ENCODE assay signal across 22 mouse cellular contexts in genomic region chr7:129903126-129903525, GRCm38 (mm10).
DNase-seq lines count a peak whose midpoint lies in the region; ATAC-seq and TF ChIP-seq lines count a peak whose summit lies in the region.
"Had no signal": no experiment of that assay in that cellular context is flagged by ENCODE, and none has a peak within 500 bp of the region (broad histone marks: within the 10 kb centered on the region; RNA-seq: fewer than 3 reads in every experiment).

No protein-coding gene starts in this region.

- 15% methylated on average over 5 of the region's 5 CpGs for WGBS in forebrain, embryonic 14.5 days
- WGBS in forebrain, embryonic 11.5 days, result 54% methylated on average over 5 of the region's 5 CpGs
- 24% methylated on average over 5 of the region's 5 CpGs for WGBS in kidney, adult 2 months
- 59% methylated on average over 5 of the region's 5 CpGs for WGBS in midbrain, postnatal 0 days
- 55% methylated on average over 5 of the region's 5 CpGs for WGBS in midbrain, embryonic 15.5 days

- no peaks in the 10 kb centered on the region for H3K9me3 ChIP-seq in forebrain, embryonic 14.5 days (replicated peaks; ENCODE audit: control insufficient read depth, low read length)
- H3K9me3 ChIP-seq in forebrain, embryonic 11.5 days (ENCODE audit: control insufficient read depth, low read length), result no peaks in the 10 kb centered on the region
- H3K9me3 ChIP-seq in midbrain, postnatal 0 days (ENCODE audit: low read length), result no peaks in the 10 kb centered on the region
- no peaks in the 10 kb centered on the region for H3K9me3 ChIP-seq in midbrain, embryonic 15.5 days
- H3K9me3 ChIP-seq: embryonic facial prominence, embryonic 13.5 days; heart, embryonic 13.5 days; hindbrain, embryonic 15.5 days; intestine, embryonic 15.5 days; kidney, embryonic 15.5 days; midbrain, embryonic 12.5 days had no signal

- H3K4me3 ChIP-seq in forebrain, embryonic 14.5 days (ENCODE audit: low read depth, low read length), result no peak overlapping the region
- H3K4me3 ChIP-seq in forebrain, embryonic 11.5 days (ENCODE audit: low read depth, low read length), result no peak overlapping the region
- no peak overlapping the region for H3K4me3 ChIP-seq in kidney, adult 2 months (ENCODE audit: insufficient read depth, low read depth, low read length)
- H3K4me3 ChIP-seq in midbrain, postnatal 0 days (ENCODE audit: low read depth, low read length), result no peak overlapping the region
- H3K4me3 ChIP-seq in midbrain, embryonic 15.5 days, result no peak overlapping the region
- H3K4me3 ChIP-seq in layer of hippocampus, adult 2 months, result no peak overlapping the region
- H3K4me3 ChIP-seq: embryonic facial prominence, embryonic 13.5 days; heart, embryonic 13.5 days; hindbrain, embryonic 15.5 days; intestine, embryonic 15.5 days; kidney, embryonic 15.5 days; megakaryocyte, embryonic 14.5 days; midbrain, embryonic 12.5 days had no signal

- no peak overlapping the region for H3K4me2 ChIP-seq in forebrain, embryonic 14.5 days (ENCODE audit: low read length)
- no peak overlapping the region for H3K4me2 ChIP-seq in forebrain, embryonic 11.5 days (ENCODE audit: low read depth, low read length, severe bottlenecking)
- H3K4me2 ChIP-seq in midbrain, postnatal 0 days (ENCODE audit: low read depth, low read length, poor library complexity, severe bottlenecking), result no peak overlapping the region
- H3K4me2 ChIP-seq in midbrain, embryonic 15.5 days, result no peak overlapping the region
- H3K4me2 ChIP-seq: embryonic facial prominence, embryonic 13.5 days; heart, embryonic 13.5 days; hindbrain, embryonic 15.5 days; intestine, embryonic 15.5 days; kidney, embryonic 15.5 days; liver, embryonic 11.5 days; midbrain, embryonic 12.5 days had no signal

- no peaks in the 10 kb centered on the region for H3K27me3 ChIP-seq in forebrain, embryonic 14.5 days (replicated peaks; ENCODE audit: control insufficient read depth, insufficient read depth, low read length)
- no peaks in the 10 kb centered on the region for H3K27me3 ChIP-seq in forebrain, embryonic 11.5 days (ENCODE audit: control insufficient read depth, insufficient read depth, low read length)
- no peaks in the 10 kb centered on the region for H3K27me3 ChIP-seq in kidney, adult 2 months (replicated peaks; ENCODE audit: control insufficient read depth, insufficient read depth, low read length)
- no peaks in the 10 kb centered on the region for H3K27me3 ChIP-seq in midbrain, postnatal 0 days (ENCODE audit: insufficient read depth, low read length)
- H3K27me3 ChIP-seq in midbrain, embryonic 15.5 days (replicated peaks), result no peaks in the 10 kb centered on the region
- H3K27me3 ChIP-seq: embryonic facial prominence, embryonic 13.5 days; heart, embryonic 13.5 days; hindbrain, embryonic 15.5 days; intestine, embryonic 15.5 days; kidney, embryonic 15.5 days; megakaryocyte, embryonic 14.5 days; midbrain, embryonic 12.5 days had no signal

- no peak overlapping the region for H3K9ac ChIP-seq in forebrain, embryonic 14.5 days (ENCODE audit: low read length)
- H3K9ac ChIP-seq in forebrain, embryonic 11.5 days (ENCODE audit: low read length), result no peak overlapping the region
- H3K9ac ChIP-seq in midbrain, postnatal 0 days (replicated peaks; ENCODE audit: low read length, poor library complexity, severe bottlenecking), result no peak overlapping the region
- no peak overlapping the region for H3K9ac ChIP-seq in midbrain, embryonic 15.5 days
- H3K9ac ChIP-seq: embryonic facial prominence, embryonic 13.5 days; heart, embryonic 13.5 days; hindbrain, embryonic 15.5 days; intestine, embryonic 15.5 days; kidney, embryonic 15.5 days; midbrain, embryonic 12.5 days had no signal

- no peaks in the 10 kb centered on the region for H3K36me3 ChIP-seq in forebrain, embryonic 14.5 days (ENCODE audit: control insufficient read depth, insufficient read depth, low read length)
- H3K36me3 ChIP-seq in forebrain, embryonic 11.5 days (ENCODE audit: control insufficient read depth, insufficient read depth, low read length), result no peaks in the 10 kb centered on the region
- H3K36me3 ChIP-seq in kidney, adult 2 months (ENCODE audit: control insufficient read depth, insufficient read depth, low read length), result no peaks in the 10 kb centered on the region
- H3K36me3 ChIP-seq in midbrain, postnatal 0 days (ENCODE audit: insufficient read depth, low read length), result no peaks in the 10 kb centered on the region
- H3K36me3 ChIP-seq in midbrain, embryonic 15.5 days (replicated peaks), result no peaks in the 10 kb centered on the region
- H3K36me3 ChIP-seq: embryonic facial prominence, embryonic 13.5 days; G1E; heart, embryonic 13.5 days; hindbrain, embryonic 15.5 days; intestine, embryonic 15.5 days; kidney, embryonic 15.5 days; midbrain, embryonic 12.5 days had no signal

- no peak for TF ChIP-seq POLR2A in kidney, adult 2 months (IDR thresholded peaks at IDR 0.05; ENCODE audit: low read depth, low read length)

- peak; percentile 77 for DNase-seq in forebrain, embryonic 14.5 days (ENCODE audit: low spot score)
- DNase-seq in forebrain, embryonic 11.5 days (ENCODE audit: low spot score), result no peak
- peak; percentile 11 for DNase-seq in kidney, adult 2 months
- no peak for DNase-seq in kidney, postnatal 14 days
- peak; percentile 44 for DNase-seq in midbrain, postnatal 0 days (ENCODE audit: low spot score)
- DNase-seq in layer of hippocampus, adult 2 months (ENCODE audit: low spot score in 2 of 2), result no peak
- DNase-seq: adrenal gland, postnatal 36 days; cerebellum, adult 9-11 months; gastrocnemius, postnatal 10 days; heart, postnatal 10 days; lung, postnatal 4 days; thymus, postnatal 4 days had no signal

- H3K27ac ChIP-seq in forebrain, embryonic 14.5 days (ENCODE audit: low read depth, low read length), result no peak overlapping the region
- no peak overlapping the region for H3K27ac ChIP-seq in forebrain, embryonic 11.5 days (ENCODE audit: low read depth, low read length)
- no peak overlapping the region for H3K27ac ChIP-seq in kidney, adult 2 months (ENCODE audit: insufficient read depth, low read depth, low read length)
- H3K27ac ChIP-seq in midbrain, postnatal 0 days (ENCODE audit: low read depth, low read length), result no peak overlapping the region
- H3K27ac ChIP-seq in midbrain, embryonic 15.5 days, result no peak overlapping the region
- no peak overlapping the region for H3K27ac ChIP-seq in layer of hippocampus, adult 2 months
- H3K27ac ChIP-seq: embryonic facial prominence, embryonic 13.5 days; heart, embryonic 13.5 days; hindbrain, embryonic 15.5 days; intestine, embryonic 15.5 days; kidney, embryonic 15.5 days; midbrain, embryonic 12.5 days had no signal

- peaks cover 4% of the 10 kb centered on the region; the same call in 1 of the 2 replicates for H3K4me1 ChIP-seq in forebrain, embryonic 14.5 days (ENCODE audit: control insufficient read depth, insufficient read depth, low read length)
- H3K4me1 ChIP-seq in forebrain, embryonic 11.5 days (replicated peaks; ENCODE audit: control insufficient read depth, insufficient read depth, low read length), result no peaks in the 10 kb centered on the region
- H3K4me1 ChIP-seq in kidney, adult 2 months (ENCODE audit: control insufficient read depth, insufficient read depth, low read length), result no peaks in the 10 kb centered on the region
- H3K4me1 ChIP-seq in midbrain, postnatal 0 days (ENCODE audit: insufficient read depth, low read length), result no peaks in the 10 kb centered on the region
- no peaks in the 10 kb centered on the region for H3K4me1 ChIP-seq in midbrain, embryonic 15.5 days
- H3K4me1 ChIP-seq: embryonic facial prominence, embryonic 13.5 days; heart, embryonic 13.5 days; hindbrain, embryonic 15.5 days; intestine, embryonic 15.5 days; kidney, embryonic 15.5 days; megakaryocyte, embryonic 14.5 days; midbrain, embryonic 12.5 days had no signal

- TF ChIP-seq CTCF in kidney, adult 2 months (conservative IDR thresholded peaks at IDR 0.05; ENCODE audit: insufficient read depth, insufficient read length, low read depth, low read length), result no peak
- TF ChIP-seq CTCF in midbrain, postnatal 0 days (IDR thresholded peaks at IDR 0.05), result no peak
- no peak for TF ChIP-seq CTCF in layer of hippocampus, adult 2 months (conservative IDR thresholded peaks at IDR 0.05)

- no peak for ATAC-seq in forebrain, embryonic 14.5 days
- no peak for ATAC-seq in forebrain, embryonic 11.5 days (replicated peaks; ENCODE audit: low FRiP score)
- no peak for ATAC-seq in midbrain, postnatal 0 days (ENCODE audit: low FRiP score)
- ATAC-seq in midbrain, embryonic 15.5 days (replicated peaks), result no peak
- ATAC-seq: intestine, embryonic 15.5 days had no signal

Comparison
In these comparisons a context has a peak if more than half of its experiments do, and no peak if none do; other contexts are left out.
1. DNase-seq: peak in forebrain, embryonic 14.5 days (single experiment), kidney, adult 2 months (single experiment) and midbrain, postnatal 0 days (single experiment); none in forebrain, embryonic 11.5 days (single experiment), kidney, postnatal 14 days (single experiment) and layer of hippocampus, adult 2 months (0 of 2).